Mouse (Mus musculus): ENCODE results near the gene Zfp710.
"Not testable (repeated sequence)": the region's sequence is repeated elsewhere in the genome, so short reads cannot be mapped to it uniquely, and the experiment has no call there.

Zfp710 gene

GRCm38 (mm10) chr7:80115224-80115590 lies 90.6 kb downstream of the Zfp710 start, which contains the start of gene Idh2:
Gene Idh2, minus strand, starts transcription at chr7:80115392.
- peak; percentile 100 for DNase-seq

DNA sequence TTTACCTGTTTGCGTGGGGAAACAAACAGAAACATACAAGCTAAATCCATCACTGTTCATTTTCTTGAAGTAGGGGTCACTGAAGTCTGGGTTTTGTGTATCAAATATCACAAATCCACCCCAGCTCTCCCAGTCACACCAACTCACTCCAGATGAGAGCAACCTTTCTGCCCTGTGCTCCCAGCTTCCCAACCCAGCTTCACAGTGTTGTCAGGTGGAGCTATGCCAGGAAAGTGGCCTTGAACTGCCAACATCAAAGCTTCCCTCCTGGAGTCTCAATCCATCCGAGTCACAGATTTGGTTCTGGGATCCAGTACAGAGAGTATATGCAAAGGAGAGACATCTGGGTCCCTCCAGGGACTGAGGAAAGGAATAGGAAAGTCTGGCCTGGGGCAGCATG lies 91.5 kb downstream of the Zfp710 start:
- peak; percentile 90 for DNase-seq

GRCm38 (mm10) chr7:80119198-80119597 lies 94.6 kb downstream of the Zfp710 start:
- DNase-seq: peak; percentile 98

DNA sequence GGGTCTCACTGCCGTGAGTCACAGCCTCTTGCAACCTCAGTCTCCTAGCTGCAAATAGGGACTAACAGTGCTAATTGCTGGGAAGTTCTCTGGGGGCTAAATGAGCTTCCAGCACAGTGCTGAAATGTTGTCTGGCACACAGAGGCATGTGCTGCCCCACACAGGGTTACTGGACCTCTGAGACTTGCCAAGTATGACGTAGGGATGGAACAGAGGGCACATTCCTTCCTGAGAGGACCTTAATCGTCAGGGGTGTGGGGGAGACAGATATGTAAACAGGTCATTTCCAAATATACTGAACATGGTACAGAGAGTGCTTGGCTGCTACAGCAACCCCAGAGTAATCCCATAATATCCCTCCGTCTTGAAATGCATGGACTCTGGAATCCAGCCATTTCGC lies 96.5 kb downstream of the Zfp710 start:
- peak; percentile 95 for DNase-seq

- DNase-seq: peak; percentile 97
Measured at GRCm38 (mm10) chr7:80123115-80123514, 98.5 kb downstream of the Zfp710 start.

- no peak for DNase-seq
Measured at GRCm38 (mm10) chr7:80123672-80124071, 99.1 kb downstream of the Zfp710 start.

DNA sequence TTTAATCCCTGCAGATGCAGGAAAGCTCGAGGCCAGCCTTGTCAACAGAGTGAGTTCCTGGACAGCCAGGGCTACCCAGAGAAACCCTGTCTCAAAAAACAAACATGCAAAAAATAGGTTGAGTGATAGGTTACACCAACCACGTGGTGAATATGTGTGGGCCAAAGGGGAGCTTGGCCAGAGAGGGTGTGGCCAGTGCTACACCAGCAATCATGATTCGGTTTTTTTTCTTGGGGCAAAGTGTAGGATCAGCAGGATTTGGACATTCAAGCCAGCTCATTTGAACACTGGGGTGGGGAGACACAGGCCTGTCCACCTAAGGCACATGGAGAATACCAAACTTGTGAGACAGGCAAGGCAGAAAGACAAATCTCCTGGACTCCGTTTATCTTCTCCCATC lies 104.7 kb downstream of the Zfp710 start:
- peak; percentile 94 for DNase-seq

DNA sequence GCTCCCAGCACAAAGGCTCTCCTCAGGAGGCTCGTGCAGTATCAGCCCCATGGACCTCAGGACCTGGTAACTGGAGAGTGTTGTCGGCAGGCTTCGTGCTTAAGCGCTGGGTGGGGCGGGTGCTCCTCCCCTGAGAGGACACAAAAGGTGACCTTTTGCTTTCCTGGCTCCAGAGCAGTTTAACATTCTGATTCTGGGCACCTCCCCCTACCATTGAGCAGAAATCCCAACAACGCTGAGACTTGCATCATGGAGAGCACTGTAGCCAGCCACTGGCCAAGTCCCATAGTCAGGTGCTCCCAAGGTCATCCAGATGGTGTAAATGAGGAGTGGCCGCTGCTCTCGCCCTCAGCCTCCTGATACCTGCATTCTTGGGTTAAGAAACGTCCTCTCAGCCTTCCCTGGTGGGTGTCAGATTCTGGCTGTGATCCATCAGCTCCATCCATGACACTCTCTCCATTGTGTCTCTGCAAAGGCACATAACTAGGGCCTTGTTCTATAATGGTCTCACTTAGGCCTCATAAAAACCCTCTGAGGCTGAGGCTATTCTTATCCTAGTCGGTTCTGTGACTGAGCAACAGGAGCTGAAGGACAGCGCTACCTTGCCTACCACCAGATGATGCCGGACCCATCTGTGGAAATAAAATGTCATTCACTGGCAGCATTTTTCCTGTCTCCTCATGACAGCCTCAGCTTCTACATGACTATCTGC lies 105.9 kb downstream of the Zfp710 start:
- DNase-seq: peak; percentile 98

- not testable (repeated sequence) for DNase-seq
Measured at GRCm38 (mm10) chr7:80131315-80131714, 106.7 kb downstream of the Zfp710 start.

DNA sequence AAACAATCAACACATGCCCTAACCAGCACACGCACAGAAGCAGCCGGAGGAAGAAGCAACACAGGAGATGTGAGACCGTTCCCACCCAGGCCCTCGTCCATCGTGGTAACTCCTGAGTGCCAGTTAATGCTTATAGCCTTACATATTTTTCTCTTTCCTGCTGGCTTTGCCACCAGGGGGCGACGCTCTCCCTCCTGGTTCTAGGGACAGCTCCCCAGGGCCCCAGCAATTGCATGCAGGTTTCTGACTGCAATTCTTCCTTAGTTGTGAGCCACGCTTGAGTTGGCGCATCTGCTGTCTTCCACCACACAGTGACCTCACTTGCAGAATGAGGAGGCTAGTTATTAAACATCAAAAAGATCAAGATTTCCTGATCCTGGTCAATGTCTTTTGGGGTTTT lies 107.9 kb downstream of the Zfp710 start:
- DNase-seq: no peak

- peak; percentile 97 for DNase-seq
Measured at GRCm38 (mm10) chr7:80134454-80135172, 110.0 kb downstream of the Zfp710 start.

DNA sequence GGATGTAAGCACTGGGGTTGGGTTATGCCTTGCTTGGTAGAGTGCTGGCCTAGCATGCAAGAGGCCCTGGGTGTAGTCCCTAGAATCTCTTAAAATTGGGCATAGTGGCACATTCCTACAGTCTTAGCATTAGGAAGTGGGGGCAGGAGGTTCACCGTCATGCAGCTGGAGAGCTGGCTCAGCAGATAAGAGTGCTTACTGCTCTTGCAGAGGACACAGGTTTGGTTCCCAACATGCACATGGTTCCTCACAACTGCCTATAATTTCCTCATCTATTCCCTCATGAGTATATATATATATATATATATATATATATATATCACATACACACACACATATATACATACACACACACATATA lies 110.5 kb downstream of the Zfp710 start:
- no peak for DNase-seq

DNA sequence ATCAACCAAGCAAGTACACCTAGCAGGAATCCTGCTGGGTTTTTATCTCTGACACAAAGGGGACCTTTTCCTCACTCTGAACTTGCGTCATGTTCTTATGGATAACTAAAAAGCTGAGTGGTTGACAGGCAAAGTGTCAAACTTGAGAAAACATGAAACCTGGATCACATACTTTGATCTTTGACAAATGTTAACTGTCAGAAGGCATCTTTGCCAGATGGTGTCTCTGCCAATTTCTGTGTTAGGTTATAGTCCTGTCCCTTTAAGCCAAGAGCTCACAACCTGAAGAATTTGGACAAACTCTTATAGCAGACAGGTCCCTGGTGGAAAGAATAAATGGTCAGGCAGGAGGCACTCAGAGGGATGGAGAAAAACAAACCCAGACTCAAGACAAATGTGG lies 113.8 kb downstream of the Zfp710 start:
- no peak for DNase-seq

GRCm38 (mm10) chr7:80140815-80141214 lies 116.2 kb downstream of the Zfp710 start:
- peak; percentile 94 for DNase-seq

All from heart, adult 11 months (tissue).